Mouse (Mus musculus) NIH3T3 (cell line): Measurements from ENCODE around the gene A330070K13Rik.

Experiments used
- DNase-seq: peaks from one replicate; pipeline ENCODE4 v3.0.0-alpha.2; 2012; ENCODE audit warnings: low read depth

A330070K13Rik gene

DNA sequence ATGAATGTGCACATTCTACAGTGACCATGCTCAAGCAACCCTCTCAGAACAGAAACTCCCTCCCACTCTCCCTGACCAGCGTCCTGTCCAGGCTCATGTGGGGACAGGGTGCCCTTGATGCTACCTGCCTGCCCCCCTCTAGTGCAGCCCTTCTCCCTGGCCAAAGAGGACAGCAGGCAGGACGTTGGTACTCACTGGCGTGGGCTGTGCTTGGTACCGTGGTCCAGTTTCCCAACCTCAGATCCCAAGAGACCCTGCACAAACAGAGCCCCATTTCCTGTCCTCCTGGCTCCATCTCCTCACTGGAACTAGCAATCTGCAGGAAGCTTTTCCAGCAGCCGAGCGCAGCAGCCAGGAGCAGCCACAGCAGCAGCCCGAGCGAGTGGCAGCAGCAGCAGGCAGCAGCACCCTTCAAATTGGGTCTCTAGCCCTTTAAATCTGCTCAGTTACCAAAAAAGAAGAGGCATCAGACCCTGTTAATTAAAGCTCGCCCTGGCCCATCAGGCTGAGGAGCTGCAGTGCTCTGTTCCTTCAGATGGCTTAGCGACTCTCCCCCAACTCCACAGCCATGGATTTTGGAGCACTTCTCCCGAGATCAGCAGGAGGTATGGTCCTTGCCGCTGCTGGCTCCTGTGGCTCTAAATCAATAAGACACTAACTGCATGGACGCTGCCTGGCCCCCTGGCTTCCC is at the start of gene A330070K13Rik:
TSS of gene A330070K13Rik (minus strand) at position 410 of the 691 bp plus-strand sequence.
- no peak for DNase-seq

DNA sequence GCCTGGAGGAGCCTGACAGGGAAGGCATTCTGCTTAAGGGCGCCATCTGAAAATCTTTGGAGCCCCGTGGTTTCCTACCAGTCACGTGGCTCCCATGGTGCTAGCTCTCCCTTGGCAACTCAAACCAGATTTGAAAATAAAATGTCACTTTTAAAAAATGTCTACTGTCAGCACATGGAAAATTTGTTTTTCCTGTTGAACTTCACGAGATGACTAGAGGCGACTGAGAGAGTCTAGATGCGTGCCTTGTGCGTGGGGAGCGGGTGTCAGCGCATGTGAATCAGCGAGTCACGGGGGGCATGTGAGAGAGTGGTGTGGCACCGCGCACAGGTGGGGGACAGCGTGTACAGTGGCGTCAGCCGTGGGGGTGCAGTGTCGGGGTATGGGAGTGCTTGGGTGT is 27.1 kb upstream of the A330070K13Rik start:
- no peak for DNase-seq

DNA sequence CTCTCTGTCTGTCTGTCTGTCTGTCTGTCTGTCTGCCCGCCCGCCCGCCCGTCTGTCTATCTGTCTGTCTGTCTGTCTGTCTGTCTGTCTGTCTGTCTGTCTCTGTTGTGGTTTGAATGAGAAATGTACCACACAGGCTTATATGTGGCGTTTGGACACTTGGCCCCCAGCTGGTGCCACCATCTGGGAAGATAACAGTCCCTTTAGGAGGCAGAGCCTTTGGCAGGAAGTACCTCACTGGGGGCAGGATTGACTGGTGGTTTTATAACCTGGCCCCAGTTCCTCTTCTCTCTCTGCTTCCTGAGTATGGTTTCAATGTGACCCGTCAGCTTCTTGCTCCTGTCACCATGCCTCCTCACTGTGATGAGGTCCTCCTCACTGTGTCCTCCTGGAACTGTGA is 25.3 kb upstream of the A330070K13Rik start:
- DNase-seq, result no peak

DNA sequence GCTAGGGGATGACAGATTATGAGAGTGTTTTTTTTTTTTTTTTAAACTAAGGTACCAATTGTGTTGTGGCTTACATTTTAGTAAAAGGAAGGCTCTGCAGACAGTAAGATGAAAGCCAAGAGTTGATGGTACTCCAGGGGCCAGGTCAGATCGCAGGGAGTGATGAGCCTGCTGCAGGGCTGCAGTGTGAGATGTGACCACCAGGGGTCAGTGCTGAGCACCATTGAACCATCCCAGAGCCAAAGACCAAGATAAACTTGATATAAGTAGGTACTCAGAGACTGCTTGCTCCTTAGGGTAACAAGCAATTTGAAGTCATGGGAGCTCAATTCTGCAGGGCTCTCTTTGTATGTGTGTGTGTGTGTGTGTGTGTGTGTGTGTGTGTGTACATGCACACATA is 20.8 kb upstream of the A330070K13Rik start:
- DNase-seq, result peak; percentile 61

DNA sequence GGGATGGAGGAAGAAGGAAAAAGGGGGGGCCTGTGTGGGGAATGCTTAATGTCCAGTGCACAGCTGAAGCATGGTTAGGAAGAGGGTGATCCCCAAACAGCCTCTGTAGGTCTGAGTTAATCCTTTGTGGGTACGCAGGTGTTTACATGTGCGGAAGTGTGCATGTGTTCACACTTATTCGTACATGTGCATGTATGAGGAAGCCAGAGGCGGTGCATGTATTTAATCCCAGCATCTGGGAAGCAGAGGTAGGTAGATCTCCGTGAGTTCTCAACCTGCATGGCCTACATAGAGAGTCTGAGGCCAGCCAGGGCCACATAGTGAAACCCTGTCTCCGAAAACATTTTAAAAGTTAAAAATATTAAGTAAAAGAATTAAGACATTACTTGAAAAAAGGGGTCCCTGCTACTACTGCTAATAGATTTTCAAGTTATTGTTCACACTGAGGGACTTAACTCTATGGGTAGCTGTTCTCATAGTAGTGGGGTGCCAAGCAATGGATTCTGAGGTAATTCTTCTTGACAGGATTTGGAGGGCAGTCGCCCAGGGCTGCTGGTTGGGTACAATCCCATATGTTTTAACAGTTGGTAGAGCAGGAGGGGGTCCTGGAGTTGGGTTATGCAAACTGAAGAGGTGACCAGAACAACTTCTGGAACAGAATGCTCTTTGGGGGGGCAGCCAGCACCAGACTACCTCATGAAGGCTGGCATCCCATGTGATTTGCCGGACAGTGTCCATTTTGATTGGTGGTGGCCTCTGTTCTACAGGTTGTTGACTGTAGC is 15.9 kb upstream of the A330070K13Rik start:
- DNase-seq, result no peak

DNA sequence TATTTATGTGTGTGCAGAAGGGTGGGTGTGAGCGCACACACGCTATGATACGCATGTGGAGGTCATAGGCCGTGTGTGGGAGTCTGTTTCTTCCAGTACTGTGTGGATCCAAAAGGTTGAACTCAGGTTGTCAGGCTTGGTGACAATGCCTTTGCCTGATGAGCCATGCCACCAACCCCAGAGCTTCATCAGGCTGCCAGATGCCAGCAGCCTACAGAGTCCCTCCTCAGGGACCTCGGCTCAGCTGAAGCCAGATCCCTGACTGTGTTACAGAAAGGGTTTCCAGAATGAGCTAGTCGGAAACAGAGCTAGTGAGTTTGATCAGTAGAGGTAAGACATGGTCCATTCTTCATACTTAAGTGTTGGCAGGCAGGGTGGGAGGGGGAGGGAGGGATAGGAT is 10.7 kb upstream of the A330070K13Rik start:
- DNase-seq, result no peak

DNA sequence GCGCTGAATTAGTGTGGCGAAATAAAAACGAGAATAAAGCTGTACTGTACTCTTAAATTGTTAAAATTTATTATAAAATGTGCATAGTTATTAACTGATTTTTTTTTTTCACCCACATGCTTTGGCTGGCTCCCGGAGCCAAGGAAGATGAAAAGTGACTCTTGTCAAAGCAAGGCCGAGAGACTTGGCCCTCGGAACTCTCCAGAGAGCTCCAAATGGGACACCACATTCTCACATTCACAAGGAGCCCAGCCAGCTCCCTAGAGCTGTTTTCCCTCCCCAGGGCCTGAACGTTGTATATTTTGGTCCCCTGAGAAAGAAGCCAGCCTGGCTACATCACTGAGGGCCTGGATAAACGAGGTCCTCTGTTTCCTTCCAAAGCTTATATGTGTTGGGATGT is 10.0 kb upstream of the A330070K13Rik start:
- DNase-seq, result no peak

DNA sequence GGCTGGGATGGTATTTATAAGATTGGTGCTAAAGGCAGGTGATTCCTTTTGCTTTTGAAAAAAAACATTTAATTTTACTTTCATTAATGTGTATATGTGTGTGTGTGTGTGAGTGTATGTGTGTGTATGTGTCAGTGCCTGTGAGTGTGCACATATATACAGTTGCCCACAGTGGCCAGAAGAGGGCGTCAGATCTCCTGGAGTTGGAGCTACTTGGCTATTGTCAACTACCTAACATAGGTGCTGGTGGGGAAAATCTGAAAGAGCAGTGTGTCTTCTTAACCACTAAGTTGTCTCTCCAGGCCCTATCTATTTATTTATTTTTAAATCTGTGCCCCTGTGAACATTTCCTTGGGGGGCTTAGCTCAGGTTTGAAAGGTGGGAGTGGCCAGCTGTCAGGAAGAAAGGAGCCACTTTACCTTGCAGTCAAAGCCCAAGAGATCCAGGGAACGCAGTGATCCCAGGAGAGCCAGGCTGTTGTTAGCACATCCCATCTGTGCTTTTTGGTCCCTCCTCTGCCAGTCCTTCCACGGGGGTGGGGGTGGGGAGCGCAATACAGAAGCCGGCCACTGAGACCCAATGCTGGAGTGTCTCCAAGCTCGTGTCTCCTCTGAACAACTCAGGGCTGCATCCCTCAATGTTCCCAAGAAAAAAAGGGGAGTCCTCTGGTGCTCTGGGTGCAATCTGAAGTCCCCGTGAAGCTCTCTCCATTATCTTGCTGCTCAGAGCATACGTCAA is 9.4 kb upstream of the A330070K13Rik start:
- no peak for DNase-seq

DNA sequence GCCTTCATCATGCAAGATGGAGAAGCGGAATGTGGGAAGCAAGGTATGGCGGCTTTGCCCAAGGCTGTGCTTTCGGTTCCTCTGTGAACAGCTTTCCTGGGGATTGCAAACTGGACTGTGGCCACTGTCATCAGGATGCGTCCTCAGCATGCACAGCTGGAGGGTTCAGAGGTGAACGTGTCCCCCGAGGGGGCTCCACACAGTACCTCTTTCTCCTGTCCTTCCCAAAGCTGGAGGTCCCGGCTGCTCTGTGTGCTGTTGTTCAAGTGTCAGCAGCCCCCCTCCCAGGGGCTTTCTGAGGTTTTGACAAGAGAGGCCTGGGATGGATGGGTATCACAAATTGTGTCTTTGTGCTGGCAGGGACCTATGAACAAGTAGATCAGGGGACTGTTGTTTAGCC is 2.0 kb upstream of the A330070K13Rik start:
- no peak for DNase-seq

DNA sequence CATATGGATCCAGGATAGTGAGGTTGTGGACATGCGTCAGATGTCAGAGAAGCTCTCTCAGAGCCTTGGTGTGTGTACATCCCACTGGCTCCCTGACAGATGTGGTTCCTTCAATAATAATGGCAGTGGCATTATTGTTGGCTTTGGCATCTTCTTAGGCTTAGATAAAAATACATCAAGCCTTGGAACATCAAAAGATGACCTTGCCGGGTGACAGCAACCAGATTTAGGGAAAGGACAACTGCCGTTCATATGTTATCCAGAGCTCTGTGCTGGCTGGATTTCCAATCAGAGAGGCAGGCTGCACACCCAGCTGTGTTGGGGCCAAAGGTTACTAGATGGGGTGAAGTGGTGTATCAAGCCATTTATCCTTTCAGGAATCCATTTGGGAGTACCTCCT is 9.0 kb downstream of the A330070K13Rik start:
- no peak for DNase-seq

DNA sequence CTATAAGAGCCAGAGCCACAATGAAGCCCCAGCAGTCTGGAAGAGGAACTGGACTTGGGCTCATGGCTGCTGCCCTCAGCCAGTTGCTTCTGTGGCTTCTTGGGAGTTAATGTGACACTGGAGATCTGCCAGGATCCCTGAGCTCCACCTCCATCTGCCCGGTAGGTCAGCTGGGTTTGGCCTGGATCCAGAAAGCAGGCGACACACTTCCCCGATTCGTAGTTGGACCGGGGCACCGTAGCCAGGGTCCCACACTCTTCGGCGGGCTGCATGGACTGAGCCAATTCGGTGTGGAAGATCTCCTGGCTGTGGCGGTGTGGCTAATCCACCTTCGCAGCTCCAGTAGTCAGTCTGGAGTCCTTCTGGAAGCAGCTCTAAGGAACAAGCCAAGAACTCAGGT is 15.2 kb downstream of the A330070K13Rik start, which contains the start of gene Caln1:
TSS of gene Caln1 (plus strand) at position 219 of the 400 bp plus-strand sequence.
- no peak for DNase-seq

DNA sequence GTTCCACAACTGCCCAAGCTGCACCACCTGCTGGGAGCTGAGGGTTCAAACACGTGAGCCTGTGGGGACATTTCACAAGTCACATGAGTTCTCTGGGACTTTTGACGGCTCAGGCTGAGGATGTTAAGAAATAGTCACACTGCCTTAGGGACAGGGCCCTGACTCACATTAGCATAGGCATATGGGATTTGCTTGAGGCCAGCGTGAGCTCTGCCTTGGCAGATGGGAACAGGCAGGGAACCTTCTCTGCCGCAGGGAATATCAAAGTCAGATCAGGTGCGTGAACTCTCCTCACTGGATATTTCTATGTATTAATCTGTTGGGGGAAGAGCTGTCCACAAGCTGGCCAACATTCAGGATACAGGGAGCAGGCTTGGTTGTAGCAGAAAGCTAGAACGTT is 16.2 kb downstream of the A330070K13Rik start:
- DNase-seq, result no peak

DNA sequence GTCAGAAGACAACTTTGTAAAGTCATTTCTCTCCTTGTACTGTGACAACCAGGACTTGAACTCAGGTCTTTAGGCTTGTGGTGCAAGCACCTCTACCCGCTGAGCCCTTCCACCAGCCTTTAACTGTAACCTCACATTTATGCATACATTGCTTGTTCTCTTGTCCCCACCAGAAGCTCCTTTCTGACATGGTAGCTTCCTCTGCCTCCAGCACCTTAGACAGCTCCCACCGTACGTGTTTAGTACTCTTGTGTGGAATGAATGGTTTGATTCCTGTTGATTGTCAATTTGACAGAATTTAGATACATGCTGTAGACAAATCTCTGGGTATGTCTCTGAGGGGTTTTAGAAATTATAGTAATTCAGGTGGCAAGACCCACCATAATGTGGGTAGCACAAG is 20.7 kb downstream of the A330070K13Rik start:
- peak; percentile 59 for DNase-seq

DNA sequence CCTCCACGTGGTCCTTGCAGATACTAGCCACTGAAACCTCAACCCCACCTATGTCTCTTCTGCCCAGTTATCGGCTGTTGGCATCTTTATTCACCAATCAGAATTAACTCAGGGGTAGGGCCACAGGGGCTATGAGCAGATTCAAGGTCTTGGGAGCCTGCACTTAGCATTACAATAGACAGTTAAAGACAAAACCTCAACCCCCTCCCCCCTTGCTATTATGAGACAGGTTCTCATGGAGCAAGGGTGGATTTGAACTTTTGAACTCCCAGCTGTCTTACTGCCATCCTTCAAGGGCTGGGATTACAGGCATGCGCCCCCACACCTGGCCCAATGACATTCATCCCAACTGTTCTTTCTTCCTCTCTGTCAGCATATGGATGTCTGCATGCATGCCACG is 21.3 kb downstream of the A330070K13Rik start:
- DNase-seq, result no peak

DNA sequence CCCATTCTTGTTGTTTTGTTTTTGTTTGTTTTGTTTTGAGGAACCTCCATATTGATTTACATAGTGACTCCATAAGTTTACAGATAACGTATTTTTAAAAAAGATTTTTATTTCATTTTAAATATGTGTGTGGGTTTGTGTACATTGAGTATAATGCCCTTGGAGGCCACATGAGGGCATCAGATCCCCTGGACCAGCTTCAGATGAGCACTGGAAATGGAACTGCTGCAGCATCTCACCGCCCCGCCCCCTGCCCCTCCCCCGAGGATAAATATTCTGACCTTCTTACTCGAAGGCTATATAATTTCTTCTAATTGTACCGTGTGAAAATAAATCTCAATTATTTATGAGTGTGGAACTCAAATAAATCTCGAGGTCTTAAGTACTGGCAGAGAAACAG is 29.2 kb downstream of the A330070K13Rik start:
- DNase-seq, result no peak

DNA sequence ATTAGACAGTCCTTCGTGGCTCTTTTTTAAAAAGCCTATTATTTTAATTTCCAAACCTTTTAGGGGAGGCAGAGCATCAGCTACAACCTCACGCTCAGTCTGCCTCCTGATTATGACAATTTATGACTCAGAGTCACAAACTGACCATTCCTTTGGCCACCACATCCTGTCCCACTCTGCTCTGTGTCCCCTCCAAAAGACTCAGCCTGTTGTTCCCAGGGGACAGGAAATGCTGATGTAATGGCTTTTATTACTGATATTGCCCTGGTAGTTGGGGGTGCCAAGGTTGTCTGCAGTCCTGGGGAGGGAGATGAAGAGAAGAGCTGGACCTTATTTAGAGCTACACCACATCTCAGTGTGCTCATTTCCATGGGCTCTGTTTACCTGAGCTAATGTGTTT is 38.6 kb downstream of the A330070K13Rik start:
- no peak for DNase-seq

DNA sequence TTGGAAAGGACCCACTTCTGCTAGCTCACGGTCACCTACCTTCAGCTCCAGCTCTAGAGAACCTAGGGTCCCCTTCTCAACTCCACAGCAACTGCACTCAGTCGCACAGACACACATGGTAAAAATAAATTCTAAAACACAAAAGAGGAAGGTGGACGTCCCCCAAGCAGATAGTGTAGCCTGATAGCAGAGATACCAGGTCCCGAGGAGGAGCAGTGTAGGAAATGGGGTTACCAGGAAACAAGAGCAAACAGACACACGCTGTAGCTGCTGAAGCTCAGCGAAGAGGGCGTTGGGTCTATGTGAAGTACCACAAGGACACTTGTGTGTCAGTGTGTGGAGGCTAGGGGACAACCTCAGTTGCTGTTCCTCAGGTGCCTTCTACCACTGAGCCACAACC is 39.4 kb downstream of the A330070K13Rik start:
- DNase-seq, result no peak

DNA sequence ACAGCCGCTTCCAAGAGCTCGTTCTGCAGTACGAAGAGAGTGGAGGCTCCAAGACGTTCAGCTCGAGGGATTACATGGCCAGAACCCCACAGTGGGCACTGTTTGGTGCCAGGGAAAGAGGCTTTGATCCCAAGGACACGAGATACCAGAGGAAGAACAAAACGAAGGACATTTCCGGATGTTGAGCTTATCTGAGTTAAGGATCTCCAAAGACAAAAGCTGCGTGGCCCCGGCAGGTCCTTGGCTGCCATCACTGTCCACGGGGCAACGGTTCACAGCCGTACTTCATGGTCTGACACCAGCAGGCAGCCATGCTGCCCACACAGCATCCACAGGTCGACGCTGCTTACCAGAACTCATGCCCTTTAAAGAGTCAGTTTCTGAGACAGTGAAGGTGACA is 43.8 kb downstream of the A330070K13Rik start:
- no peak for DNase-seq

DNA sequence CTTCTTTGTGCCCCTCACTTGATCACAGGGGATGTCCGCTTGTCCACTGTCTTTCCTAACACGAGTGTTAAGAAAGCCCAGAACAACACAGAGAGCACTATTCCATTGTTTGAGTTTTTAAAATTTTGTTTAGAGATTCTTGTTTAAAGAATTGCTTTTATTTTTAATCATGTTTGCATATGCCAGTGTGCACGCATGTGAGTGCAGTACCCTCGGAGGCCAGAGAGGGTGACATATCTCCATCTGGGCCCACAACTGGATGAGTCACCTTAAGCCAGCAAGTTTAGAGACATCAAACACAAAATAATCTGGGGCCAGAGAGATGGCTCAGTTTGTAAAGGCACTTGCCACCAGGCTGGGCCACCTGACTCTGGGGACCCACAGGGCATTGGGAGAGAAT is 49.0 kb downstream of the A330070K13Rik start:
- DNase-seq, result peak; percentile 11

DNA sequence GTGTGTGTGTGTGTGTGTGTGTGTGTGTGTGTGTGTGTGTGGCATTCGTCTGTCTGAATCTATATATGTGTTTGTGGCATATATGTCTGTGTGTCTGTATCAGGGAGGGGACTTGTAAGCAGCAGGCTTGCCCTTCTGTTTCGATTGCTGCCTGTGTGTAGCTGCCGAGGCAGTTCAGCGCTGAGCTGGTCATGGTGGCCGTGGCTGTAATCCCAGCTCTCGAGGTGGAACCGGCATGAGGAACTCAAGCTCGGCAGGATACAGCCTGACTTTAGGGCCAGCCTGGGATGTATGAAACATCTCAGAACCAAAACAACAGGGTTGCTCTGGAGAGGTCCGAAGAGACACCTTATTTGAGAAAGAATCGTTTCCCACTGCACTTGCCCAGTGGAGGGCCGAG is 50.5 kb downstream of the A330070K13Rik start:
- DNase-seq, result no peak

DNA sequence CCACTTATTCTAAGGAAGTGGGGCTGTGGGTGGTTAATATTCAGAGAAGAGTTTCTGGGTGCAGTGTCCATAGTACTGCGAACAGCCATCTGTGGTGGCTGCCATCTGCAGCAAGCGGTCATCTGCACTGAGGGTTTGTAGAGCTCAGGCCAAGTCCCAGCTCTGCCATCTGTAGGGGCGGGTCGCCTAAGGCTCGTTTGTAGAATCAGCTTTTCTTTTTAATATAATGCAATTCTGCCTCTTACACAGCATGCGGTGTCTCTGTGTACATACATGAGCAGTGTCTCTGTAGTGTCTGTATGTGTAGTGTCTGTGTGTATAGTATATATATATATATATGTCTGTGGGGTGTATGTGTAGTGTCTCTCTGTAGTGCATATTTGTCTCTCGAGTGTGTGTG is 50.9 kb downstream of the A330070K13Rik start:
- no peak for DNase-seq

DNA sequence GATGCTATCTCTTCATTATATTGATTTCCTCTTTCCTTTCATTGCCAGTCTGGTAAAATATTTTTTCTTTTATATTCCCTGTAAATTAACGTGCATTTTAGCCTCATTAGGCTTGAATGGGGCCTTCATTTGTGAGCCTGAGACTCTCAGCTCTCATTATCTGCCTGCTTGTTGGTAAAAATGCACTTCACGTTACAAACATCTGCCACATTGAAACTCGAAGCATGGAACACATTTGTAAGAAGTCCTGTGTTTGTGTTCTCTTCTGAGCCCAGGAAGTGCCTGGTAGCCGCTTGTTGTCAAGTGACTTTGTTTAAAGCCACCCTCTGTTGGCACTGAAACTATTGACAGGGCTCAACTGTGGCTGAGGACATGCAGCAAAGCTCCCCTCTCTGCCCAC is 53.2 kb downstream of the A330070K13Rik start:
- no peak for DNase-seq

DNA sequence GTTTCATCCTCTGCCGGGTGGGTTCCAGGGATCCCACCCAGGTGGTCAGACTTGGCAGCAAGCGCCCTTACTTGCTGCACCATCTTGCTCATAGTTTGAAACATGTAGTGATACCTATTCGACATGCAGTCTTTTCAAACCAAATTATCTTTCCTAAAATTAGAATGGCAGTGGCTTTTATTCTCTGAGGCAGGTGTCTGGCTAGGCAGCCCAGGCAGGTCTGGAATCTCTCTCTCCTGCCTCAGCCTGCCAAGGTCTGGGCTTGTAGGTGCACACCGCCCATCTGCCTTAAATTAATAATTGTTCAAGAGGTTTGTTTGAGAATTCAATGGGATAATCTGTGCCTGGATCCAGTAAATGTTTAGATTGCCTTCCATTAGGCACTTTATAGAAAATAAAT is 53.6 kb downstream of the A330070K13Rik start:
- DNase-seq, result no peak
